Mouse (Mus musculus) MEL-GATA-1-ER (cell line): Measurements from ENCODE around the gene Smyd1.
"Not testable (repeated sequence)": the region's sequence is repeated elsewhere in the genome, so short reads cannot be mapped to it uniquely, and the experiment has no call there.

Experiments used
- DNase-seq: peaks from one replicate; pipeline ENCODE4 v3.0.0-alpha.2; 2012; ENCODE audit warnings: low read depth; ENCODE audit errors: extremely low read depth

Smyd1 gene

GRCm38 (mm10) chr6:71321826-71322283 lies at the start of gene Smyd1:
Smyd1 (minus strand) TSS chr6:71322233.
- no peak for DNase-seq

GRCm38 (mm10) chr6:71371085-71371605 lies 49.1 kb upstream of the Smyd1 start:
- no peak for DNase-seq

- DNase-seq = no peak
Observed at GRCm38 (mm10) chr6:71369416-71369815, 47.4 kb upstream of the Smyd1 start.

- DNase-seq = no peak
Observed at GRCm38 (mm10) chr6:71363995-71364394, 42.0 kb upstream of the Smyd1 start.

- DNase-seq = no peak
Observed at GRCm38 (mm10) chr6:71361156-71361670, 39.2 kb upstream of the Smyd1 start.

GRCm38 (mm10) chr6:71360751-71361150 lies 38.7 kb upstream of the Smyd1 start:
- DNase-seq = no peak

- DNase-seq = no peak
Observed at GRCm38 (mm10) chr6:71360221-71360620, 38.2 kb upstream of the Smyd1 start.

GRCm38 (mm10) chr6:71357493-71357892 lies 35.5 kb upstream of the Smyd1 start:
- no peak for DNase-seq

GRCm38 (mm10) chr6:71353722-71354121 lies 31.7 kb upstream of the Smyd1 start:
- no peak for DNase-seq

GRCm38 (mm10) chr6:71352866-71353427 lies 30.9 kb upstream of the Smyd1 start:
- no peak for DNase-seq

- DNase-seq = no peak
Observed at GRCm38 (mm10) chr6:71352201-71352600, 30.2 kb upstream of the Smyd1 start.

GRCm38 (mm10) chr6:71351201-71351600 lies 29.2 kb upstream of the Smyd1 start:
- DNase-seq = no peak

- no peak for DNase-seq
Observed at GRCm38 (mm10) chr6:71348006-71348405, 26.0 kb upstream of the Smyd1 start.

- no peak for DNase-seq
Observed at GRCm38 (mm10) chr6:71341179-71341578, 19.1 kb upstream of the Smyd1 start.

GRCm38 (mm10) chr6:71339351-71339750 lies 17.3 kb upstream of the Smyd1 start:
- DNase-seq = no peak

GRCm38 (mm10) chr6:71338941-71339340 lies 16.9 kb upstream of the Smyd1 start:
- no peak for DNase-seq

- DNase-seq = no peak
Observed at GRCm38 (mm10) chr6:71337666-71338065, 15.6 kb upstream of the Smyd1 start.

- no peak for DNase-seq
Observed at GRCm38 (mm10) chr6:71333578-71334273, 11.7 kb upstream of the Smyd1 start.

GRCm38 (mm10) chr6:71333031-71333430 lies 11.0 kb upstream of the Smyd1 start:
- no peak for DNase-seq

GRCm38 (mm10) chr6:71332236-71332965 lies 10.4 kb upstream of the Smyd1 start:
- DNase-seq = no peak

GRCm38 (mm10) chr6:71331491-71331890 lies 9.5 kb upstream of the Smyd1 start:
- DNase-seq = not testable (repeated sequence)

GRCm38 (mm10) chr6:71330486-71330885 lies 8.5 kb upstream of the Smyd1 start:
- no peak for DNase-seq
